Mouse (Mus musculus): ENCODE results near the gene Pramel1.

DNA sequence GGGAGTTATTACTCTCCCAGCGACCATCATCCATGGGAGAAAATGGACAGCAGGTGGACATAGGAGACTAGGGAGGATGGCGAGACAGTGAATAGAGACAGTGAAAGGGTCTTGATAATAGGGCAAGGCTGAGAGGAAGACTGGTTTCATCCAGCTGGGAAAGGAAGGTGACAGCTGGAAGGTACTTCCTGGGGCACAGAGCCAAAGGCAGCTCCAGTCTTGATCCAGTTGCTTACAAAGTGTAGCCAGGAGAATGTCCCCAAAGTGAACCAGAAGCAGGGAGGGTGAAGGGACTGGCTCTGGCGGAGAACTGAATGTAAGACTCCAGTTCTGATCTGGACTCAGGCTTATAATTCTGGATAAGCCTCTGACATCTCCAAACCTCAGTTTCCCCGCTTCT is 41.9 kb upstream of the Pramel1 start:
- TF ChIP-seq CTCF (IDR thresholded peaks at IDR 0.05; ENCODE audit: low read depth, low read length) (no peak), TAL1 (conservative IDR thresholded peaks at IDR 0.05; ENCODE audit: low read depth, low read length) (no peak)
